Mouse (Mus musculus) thymus, adult 18-20 months (tissue): ENCODE results near the gene Zfp316.

ENCODE experiments used
- DNase-seq, 2 experiments: peaks; one replicate each; pipeline ENCODE4 v3.0.0; 2022; ENCODE audit warnings: mixed read lengths in 2 of 2

Gene Zfp316

DNA sequence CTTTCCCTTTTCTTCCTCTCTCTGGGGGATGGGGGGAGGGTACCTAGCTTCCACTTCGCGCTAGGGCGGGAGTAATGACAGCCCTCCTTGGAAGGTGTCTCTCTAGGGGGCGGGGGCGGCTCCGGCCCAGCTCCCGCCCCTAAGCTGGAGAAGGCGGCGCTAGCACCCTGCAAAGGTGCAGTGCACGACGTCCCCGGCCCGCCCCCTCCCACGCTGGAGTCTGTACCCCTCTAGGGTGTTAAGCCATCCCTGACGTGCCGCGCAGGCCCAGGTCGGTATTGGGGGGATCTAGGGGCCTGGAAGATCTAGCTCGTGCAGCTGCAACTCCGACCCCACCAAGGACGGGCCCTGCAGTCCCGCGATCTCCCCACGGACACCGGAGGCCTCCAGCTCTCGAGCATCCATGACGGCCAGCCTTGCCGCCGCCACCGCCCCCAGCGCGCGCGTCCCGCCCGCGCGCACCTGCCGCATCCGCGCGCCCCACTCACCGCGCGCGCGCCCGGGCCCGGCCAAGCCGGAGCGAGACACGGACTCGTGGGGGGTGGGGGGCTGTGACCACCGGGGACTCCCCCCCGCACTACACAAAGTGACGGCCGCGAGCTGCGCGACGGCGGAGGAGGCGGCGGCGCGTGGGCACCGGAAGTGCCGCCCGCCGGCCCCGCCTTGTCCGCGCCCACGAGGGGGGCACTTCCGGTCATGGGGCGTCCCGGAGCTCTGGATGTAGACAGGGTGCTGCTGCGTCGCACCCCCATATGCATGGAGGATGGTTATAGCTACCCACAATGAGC, at the start of gene Zfp316:
Zfp316 (minus strand) TSS at position 660 of the 788 bp plus-strand sequence.
- peak; percentile 17 to 21 for DNase-seq

DNA sequence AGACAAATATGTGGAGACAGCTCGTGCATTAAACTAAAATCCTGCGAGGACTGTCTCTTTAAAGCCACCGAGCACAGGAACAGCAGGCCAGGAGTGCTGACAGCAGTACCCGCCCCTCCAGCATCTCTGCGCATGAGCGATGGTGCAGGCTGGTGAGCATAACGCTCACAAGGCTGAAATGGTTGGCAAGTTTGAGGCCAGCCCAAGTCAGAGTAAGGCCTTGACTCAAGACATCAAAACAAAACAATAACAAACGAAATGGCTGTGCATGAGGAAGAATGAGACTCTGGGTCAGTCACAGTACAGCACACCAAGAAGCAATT, 47.4 kb upstream of the Zfp316 start:
- DNase-seq = no peak

DNA sequence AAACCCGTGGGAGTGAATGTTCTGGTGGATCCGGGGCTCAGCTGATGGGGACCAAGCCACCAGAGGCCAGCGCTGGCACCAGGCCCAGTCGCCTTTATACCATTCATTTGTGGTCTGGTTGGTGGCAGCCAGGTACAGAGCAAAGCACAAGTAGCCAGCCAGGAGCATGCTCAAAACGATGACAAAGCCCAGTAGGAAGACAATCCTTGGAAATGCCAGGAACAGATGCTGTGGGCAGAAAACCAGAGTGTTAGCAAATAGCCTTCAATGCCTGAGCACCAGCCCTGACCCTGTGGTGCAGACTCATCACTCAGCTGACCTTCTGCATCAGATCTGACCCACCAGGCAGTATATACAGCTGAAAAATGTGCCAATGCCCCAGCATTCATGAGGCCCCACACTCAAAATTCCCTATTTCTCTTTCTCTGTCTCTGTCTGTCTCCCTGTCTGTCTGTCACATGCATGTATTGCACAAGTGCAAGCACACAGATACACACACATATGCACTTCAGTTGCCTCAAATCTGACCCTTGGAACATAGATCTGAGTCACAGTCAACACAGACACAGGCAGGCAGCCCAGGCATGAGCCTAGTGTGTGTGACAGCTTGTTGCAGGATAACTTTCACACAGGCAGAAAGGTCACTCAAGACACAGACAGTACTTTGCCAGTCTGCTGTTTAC, 46.9 kb upstream of the Zfp316 start:
- no peak for DNase-seq

DNA sequence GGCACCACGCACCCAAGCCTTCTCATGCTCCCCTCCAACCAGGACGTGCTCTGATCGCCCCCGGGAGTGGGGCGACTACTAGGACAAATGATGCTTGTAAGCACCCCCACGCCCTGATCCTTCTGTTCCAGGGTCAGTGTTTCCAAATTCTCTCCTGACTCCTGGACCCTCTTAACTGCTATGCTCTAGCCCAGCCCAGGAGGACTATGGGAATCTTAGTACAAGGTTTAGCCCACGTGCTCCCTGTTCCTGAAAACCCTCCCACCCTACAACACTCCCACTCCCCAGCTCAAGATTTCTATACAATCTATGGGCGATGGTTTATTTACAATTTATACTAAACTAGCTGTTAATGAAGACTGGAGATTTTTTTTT, 45.7 kb upstream of the Zfp316 start:
- no peak for DNase-seq

DNA sequence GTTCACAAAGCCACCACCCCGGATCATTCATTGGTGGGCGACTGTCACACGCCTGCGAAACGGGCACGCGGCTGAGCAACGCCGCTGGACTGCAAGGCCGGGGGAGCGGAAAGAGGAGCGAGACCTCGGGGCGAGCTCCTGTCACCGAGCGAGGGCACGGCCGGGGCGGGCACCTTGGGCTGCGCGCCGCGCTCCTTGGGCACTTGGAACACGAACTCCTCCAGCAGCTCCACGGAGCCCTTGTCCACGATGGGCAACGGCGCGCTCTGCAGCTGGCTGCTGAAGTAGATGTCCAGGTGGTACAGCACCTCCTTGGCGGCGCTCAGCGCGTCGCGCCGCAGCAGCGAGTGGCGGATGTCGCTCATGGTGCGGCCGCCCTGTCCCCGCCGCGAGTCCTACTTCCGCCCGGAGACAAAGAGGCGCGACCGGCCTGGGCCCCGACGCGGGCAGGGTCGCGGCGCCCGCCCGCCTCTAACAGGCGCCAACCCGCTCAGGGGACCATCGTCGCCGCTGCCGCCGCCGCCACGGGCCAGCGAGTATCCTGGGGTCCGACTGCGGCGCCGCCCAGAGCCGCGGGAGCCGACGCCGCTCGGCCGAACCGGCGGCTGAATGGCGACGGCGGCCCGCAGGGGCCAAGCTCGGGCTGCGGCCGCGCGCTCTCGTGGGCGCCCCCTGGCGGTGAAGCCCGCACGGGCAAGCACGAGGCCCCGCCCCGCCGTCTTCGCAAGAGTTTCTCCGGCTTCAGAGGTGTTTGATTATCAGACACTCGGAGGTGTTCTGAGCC, 45.1 kb upstream of the Zfp316 start, which contains the start of gene E130309D02Rik:
E130309D02Rik (minus strand) TSS at position 631 of the 784 bp plus-strand sequence.
- peak; percentile 72 to 76 for DNase-seq

DNA sequence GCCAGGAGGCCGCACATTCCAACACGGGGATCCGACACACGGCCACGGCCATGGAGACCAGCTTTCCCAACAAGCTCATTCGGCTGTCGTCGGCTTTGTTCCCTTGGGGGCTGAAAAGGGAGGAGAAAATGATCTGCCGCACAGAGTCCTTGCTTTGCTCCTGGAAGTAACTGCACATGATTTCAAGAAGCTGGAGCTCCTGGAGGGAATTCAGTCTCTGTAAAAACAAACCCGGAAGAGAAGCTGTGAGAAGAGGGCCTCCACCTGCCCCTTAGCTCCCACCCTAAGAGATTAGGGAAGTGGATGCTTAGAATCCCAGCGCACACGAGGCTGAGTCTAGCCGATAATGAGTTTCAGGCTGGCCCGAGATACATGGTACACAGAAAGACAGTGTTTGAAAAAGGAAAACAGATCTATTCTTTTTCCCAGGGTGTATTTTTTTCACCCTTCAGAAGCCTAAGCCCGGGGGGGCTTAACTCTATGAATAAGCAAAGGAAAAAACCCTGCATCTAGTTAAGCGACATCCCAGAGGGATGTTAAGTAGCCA, 44.4 kb upstream of the Zfp316 start:
- DNase-seq = no peak

DNA sequence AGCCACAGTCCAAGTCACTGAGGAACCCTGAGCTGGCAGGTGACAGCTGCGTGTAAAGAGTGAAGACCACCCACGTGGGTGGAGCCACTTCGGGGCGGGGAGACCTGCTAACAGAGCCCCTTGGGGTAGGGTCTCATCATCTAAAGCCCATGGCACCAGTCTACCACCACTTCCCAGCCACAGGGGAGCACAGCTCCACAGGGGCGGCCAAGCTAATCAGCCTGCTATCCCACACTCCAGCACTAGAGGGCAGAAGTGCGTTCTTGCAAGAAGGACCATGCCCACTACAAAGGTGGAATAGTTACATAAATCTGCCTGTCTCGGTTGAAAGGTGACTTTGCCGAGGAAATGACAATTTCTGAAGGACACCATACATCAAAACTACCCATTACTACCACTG, 42.1 kb upstream of the Zfp316 start:
- peak; percentile 38 to 65 for DNase-seq

DNA sequence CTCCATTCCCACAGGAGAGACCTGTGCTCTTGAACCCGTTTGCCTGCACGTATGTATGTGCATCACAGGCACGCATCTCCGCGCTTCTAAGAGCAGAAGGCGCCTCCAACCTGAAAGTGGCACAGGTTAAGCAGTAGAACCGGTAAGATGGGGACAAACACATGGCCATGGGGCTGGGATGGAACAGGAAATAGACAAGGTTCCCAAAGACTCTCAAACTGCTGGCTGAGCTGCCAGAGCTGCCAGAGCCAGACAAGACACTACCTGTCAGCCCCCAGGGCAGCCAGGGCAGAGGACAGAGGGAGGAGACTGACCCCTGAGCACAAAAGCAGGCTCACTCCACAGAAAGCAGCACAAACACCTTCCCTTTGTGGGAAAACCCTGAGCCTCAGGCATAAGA, 40.1 kb upstream of the Zfp316 start:
- no peak for DNase-seq

DNA sequence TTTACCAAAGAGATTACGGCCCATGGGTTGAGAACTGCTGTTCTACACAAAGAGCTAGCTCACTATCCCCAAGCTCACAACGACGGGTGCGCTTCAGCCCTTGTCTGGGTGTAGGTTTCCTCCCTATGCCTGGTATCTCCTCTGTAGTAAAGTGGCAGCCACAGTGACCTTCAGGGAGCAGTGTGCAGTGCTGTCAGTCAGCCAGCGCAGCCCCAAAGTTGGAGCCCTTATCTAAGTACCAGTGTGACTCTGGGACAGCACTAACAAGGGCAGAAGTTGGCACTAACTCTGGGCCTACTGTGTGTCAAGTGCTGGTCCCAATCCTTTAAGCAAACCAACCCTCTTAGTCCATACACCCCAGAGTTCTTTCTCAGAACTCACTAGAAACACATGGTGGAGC, 39.0 kb upstream of the Zfp316 start:
- no peak for DNase-seq

DNA sequence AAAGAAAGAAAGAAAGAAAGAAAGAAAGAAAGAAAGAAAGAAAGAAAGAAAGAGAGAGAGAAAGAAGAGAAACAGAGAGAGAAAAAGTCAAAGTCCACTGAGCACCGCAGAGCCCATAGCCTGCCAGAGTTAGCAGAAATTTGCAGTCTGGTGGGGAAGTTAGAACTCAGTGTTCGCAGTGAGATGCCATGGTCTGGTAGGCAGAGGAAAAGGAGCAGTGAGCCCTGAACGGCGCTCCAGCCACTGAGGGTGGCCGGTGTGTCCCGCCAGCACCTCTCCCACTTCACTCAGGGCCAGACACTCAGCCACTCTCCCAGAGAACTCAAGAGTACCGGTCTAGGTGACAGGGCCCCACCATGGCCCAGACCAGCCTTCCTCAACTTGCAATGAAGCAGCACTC, 34.4 kb upstream of the Zfp316 start:
- no peak for DNase-seq

DNA sequence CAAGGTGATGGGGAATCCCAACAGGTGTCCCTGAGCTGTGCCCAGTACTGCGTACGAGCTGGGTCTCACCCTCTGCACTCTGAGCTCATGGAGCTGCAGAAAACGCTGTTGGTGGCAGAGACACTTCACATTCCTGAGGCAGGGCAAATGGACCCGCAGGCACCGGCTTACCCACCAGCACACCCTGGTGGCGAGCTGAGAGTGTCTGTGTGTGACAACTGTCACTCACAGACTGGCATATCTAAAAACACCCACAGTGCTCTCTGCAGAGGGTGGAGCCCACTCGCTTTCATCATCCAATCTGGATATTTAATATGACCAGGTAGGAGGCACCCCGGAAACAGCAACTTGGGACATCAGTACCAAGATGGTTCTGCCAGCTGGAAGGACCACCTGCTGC, 31.5 kb upstream of the Zfp316 start:
- DNase-seq = no peak

DNA sequence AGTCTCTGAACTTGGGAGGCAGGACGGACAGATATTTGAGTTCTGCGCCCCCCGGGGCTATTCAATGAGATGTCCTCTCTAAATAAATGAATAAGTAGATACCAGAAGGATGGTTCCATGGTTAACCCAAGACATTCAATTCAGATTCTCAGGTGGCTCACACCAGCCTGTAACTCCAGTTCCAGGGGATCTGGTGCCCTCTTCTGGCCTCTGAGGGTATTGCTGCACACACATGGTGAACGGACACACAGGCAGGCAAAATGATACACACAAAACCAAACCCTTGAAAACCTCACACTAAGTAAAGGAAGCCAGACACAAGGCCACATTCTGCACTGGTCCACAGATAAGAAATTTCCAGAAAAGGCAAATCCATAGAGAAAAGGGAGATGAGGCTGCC, 29.9 kb upstream of the Zfp316 start:
- DNase-seq = no peak

DNA sequence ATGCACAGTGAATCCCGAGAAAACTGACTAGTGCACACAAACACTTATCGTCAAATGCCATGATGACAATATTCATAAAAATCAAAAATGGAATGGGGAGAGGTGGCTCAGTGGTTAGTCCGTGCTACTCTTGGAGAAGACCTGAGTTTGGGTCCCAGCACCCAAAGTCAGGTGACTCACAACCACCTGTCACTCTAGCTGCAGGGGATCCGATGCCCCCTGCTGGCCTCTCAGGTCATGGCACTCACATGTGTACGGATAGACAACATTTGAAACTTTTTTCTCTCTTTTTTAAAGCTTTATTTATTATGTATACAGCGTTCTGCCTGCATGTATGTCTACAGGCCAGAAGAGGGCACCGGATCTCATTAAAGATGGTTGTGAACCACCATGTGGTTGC, 28.6 kb upstream of the Zfp316 start:
- DNase-seq = no peak

DNA sequence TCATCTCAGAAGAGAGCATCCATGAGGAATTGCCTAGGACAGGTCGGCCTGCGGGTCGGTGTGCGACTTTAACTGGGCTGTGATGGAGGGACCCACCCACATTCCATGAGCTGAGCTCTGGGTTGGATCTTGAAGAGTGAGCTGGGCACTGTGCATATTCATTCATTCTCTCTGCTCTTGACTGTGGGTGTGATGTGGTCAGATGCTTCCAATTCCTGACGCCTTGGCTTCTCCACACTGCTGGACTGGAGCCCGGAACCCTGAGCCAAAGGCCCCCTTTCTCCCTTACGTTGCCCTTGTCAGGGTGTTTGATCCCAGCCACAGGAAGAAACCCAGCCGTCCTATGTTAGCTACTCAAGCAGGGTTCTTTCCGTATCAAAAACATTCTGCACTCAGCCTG, 28.2 kb upstream of the Zfp316 start:
- DNase-seq = no peak

DNA sequence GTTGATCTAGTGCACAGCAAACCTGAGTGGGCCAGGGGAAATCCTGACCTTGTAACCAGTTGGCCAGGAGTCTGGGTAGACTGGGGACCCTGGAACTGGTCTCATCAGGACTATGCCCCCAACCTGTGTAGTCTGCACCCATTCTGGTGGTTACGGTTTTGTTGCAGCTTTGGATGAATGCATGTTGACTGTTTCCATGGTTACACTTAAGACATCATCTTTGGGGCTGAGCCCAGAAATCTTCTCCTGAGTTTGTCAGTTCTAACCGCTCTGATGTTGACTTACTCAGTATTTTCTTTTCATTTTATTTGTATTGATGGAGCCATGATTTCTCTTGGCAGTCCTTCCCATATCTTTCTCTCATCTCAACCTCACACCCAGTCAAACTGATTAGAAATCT, 25.5 kb upstream of the Zfp316 start:
- DNase-seq = no peak

DNA sequence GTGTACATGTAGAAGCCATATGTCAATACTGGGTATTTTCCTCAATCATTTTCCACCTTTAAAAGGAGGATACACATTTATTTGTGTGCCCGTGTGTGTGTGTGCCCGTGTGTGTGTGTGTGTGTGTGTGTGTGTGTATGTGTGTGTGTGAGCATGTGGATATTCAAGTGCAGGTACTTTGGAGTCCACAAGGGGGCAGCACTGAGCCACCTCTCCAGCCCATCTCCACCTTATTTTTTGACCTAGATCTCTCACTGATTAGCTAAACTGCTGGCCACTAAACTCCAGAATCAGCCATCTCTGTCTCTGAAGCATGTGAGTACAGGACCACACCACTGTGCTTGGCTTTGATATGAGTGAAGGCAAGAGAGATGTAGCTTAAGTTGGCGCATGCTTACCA, 25.0 kb upstream of the Zfp316 start:
- DNase-seq = no peak

DNA sequence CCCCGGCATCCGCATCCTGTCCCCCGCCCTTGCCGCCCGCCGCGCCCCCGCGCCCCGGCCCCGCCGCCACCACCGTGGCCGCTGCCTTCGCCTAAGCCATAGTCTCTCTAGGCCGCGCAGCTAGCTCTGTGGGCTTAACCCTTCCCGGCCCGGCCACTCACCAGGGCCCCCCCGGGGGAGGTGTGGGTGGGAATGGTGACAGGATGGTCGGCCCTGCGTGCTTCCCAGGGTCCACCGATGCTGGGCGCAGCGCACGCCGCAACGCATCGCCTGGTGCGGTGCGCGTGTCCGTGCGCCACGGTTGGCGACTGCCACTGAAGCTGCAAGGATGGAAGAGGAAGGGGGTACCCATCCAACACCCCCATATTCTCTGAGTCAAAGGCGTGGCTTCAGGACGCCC, 23.6 kb upstream of the Zfp316 start, which contains the start of gene Zfp853:
Zfp853 (minus strand) TSS at position 220 of the 400 bp plus-strand sequence.
- DNase-seq = no peak

DNA sequence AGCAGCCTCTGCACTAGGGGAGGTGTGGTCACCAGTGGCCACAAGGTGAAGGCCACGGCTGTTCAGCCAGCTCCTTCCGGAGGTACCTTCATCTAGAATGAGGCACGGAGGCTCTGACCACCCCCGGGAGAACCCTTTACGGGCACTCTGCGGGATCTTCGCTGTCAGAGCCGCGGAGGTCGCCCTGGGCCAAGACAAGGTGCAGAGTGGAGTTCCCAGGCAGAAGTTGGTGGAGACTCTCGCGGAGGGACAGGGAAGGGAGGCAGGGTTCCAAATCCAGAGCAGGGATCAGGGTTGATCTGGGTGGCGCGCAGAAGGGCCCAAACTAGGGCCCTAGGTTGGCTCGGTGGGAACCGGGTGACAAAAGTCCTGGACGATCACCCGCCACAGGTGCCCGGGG, 23.1 kb upstream of the Zfp316 start:
- DNase-seq = no peak

DNA sequence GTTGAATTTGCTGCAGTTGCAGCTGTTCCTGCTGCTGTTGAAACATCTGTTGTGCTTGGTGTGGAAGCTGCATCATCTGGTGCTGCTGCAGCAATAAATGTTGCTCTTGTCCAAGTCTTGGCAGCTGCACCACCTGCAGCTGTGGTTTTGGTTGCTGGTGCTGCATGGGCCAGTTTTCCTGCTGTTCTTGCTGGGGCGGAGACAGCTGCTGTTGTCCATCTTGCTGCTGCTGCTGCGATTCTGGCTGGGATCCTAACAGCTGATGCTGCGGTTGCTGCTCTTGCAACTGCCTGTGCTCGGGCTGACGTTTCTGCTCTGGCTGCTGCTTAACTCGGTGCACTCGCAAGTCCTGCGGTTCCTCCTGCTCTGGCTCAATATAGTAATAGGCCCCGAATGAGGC, 19.5 kb upstream of the Zfp316 start:
- DNase-seq = no peak

DNA sequence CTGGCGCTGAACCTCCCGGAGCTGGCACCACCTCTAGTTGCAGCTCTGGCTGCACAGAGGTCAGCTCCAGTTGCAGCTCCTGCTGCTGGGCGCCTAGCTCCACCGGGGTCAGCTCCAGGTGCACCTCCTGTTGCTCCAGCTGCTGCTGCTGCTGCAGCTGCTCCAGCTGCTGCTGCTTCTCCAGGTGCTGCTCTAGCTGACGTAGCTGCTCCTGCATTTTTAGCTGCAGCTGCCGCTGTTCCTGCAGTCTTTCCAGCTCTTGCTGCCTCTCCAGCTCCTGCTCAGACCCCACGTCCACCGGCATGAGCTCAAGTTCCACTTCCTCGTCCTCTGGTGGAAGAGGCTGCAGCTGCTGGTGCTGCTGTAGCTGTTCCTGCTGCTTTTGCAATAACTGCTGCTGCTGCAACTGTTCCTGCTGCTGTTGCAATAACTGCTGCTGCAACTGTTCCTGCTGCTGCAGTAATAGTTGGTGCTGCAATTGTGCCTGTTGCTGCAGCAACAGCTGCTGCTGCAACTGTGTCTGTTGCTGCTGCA, 18.6 kb upstream of the Zfp316 start:
- DNase-seq = no peak

DNA sequence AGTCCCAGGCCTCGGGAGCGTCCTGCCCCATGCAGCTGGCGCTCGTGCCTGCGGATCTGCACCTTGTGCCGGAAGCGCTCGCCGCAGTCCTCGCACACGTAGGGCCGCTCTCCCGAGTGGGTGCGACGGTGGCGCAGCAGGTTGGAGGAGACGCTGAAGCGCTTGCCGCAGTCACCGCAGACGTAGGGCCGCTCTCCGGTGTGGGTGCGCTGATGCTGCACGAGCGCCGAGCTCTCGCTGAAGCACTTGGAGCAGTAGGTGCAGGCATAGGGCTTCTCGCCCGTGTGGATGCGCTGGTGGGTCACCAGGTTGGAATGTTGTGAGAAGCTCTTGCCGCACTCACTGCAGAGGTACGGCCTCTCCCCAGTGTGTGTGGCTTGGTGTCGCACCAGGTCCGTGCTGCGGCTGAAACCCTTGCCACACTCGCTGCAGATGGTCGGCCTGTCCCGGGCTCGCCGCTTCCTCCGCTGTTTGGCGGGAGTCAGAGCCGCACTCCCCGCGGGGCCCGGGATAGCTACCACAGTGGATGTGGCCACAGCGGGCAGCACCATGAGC, 18.0 kb upstream of the Zfp316 start:
- no peak for DNase-seq

DNA sequence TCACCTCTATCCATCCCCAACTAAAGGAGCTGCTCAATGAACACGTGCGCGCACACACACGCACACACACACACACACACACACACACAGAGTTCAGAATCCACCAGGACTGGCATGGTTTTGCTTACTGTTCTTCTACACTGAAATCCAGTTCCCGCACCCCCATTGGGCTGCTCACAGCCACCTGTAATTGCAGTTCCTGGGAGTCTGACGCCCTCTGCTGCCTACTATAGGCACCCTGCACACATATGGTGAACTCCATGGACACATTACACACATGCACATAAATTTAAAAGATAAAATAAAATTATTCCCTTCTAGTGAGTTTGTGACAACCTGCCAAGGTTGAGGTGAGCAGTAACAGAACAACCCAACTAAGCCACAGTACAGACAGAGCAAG, 14.9 kb upstream of the Zfp316 start:
- DNase-seq = no peak

DNA sequence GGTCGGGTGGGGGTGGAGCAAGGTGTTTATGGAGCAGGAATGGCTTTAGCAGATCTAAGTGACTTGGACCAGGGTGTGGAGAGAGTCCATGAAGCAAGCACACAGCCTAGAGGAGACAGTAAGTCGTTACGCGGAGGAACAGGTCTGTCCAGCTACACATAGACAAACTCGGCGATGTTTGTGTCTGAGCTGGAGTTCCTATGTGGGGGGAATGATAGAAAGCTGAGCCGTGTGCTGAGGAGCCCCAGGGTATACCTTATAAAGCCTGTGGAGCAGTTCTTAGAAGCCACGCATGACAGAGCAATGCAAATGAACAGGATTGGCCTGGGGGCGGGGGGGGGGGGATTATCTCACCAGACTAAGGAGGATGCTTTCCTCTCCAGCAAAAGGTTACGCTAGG, 9.4 kb upstream of the Zfp316 start:
- no peak for DNase-seq
